Mouse (Mus musculus) small intestine, adult 2 months (tissue): ENCODE data around the gene Bysl.

Source experiments
- CTCF ChIP-seq: fragments of 200-500 bp; IDR thresholded peaks from 2 replicates; pipeline ENCODE4 v1.5.1; 2012; ENCODE audit warnings: low read depth, mild to moderate bottlenecking, control low read depth, inconsistent platforms, low read length, moderate library complexity, mixed read lengths; ENCODE audit not compliant: insufficient replicate concordance, insufficient read length; ENCODE audit errors: extremely low read depth
- POLR2A ChIP-seq: fragments of 200-500 bp; IDR thresholded peaks from 2 replicates; pipeline ENCODE4 v1.6.1; 2012; ENCODE audit warnings: low read depth, mild to moderate bottlenecking, control low read depth, inconsistent platforms, low read length, moderate library complexity

DNA sequence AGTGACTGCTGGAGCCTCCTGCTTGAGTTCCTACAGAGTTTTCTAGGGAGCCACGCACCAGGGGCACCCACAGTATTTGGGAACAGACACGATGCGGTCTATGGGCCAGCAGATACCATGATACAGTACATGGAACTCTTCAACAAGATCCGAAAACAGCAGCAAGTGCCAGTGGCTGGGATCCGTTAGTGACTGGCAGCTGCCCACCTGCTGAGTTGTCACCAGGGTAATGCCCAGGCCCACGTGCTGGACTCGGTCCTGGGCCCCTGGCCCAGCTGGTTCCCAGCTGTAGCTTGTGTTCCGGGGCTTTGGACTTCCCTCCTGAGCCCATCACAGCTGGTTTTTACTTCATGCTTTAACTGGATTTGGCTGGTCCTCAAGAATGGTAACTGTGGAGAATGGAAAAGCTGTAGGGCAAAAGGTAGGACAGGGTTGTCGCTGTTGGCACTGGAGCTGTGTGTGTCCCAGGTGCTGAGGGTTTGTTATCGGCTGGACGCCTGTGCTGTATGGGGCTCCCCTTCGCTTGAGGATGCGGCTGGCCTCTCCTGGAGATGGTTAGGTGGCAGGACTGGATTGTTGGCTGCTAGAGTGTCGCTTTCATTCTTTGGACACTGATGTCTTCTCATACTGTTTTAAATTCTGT is 11.7 kb upstream of the Bysl start:
- no peak for TF ChIP-seq CTCF
- no peak for TF ChIP-seq POLR2A
